Mouse (Mus musculus) embryo, embryonic 9.5 days (tissue): ENCODE data around the gene Kirrel2.

Experiments
- DNase-seq: peaks from one replicate; pipeline ENCODE4 v3.0.0-alpha.2; 2017; ENCODE audit errors: extremely low spot score

Kirrel2 gene

DNA sequence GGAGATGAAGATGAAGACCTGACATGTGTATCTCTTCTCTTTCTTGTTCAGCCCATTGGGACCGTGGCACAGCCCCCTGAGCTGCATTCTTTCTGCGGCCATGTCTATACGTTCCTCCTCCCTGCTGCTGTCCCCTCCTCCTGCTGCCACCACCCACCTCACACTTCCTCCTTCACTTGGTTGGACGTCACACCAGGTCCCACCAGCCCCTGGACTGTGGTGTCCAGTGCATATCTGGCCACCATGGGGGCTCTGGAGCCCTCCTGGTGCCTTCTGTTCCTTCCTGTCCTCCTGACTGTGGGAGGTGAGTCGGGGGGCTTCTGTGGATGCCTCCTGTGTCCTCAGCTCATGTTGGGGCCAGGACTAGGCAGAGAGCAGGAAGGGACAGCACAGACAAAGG is 43.9 kb downstream of the Kirrel2 start, which contains the start of gene Tyrobp:
Gene Tyrobp, plus strand, starts transcription at position 165 of the 400 bp plus-strand sequence.
- no peak for DNase-seq

DNA sequence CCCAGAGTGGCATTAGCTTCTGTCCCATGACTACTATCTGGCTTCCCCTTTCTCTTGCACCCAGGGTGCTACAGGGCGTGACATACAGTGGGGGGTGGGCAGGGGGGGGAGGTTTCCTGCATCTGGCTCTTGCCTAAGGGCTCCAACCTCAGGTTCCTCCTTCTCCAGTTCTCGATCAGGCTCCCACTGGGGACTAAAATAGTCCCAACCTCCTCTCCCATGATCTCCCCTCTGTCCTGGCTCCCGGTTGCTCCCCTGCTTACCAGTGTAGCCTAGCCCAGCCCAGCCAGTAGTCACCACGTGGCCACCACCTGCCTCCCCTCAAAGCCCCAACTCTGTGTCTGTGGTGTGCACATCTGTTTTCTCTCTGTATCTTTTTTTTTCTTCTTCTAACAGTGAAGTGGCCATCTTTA is 44.7 kb downstream of the Kirrel2 start:
- no peak for DNase-seq

DNA sequence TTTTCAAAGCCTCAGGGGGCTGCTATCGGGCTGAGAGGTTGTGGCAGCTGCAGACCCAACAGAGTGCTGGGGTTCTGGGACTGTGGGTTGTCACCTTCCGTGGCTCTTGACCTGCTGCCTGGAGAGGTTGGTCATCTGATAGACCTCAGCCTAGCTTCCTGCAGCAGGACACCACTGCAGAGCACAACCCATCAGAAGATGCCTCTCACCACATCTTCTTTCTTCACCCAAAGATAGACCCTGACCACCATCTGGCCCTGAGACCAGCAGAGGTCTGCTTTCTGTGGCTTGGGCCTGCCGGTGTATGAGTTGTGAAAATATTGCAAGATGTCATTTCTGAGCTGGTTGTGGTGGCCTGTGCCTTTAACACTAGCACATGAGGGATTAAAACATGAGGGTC is 46.5 kb downstream of the Kirrel2 start:
- no peak for DNase-seq

DNA sequence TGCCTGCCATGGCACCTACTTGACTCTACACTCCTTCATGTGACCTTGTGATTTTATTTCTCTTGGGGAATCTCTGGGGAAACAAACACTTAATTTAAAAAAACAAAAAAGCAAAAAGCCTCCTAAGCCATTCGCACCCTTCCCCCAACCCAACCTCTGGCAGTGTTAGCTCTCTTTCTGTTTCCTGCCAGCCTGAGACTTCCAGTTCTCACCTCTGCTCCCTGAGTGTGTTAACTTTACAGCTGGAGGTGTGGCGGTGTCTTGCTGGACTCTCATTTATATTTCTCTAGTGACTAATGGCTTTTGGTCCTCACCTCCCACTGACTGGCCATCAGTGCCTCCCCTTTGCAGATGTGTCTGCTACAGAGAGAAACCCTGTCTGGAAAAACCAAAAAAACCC is 47.7 kb downstream of the Kirrel2 start:
- DNase-seq = no peak

DNA sequence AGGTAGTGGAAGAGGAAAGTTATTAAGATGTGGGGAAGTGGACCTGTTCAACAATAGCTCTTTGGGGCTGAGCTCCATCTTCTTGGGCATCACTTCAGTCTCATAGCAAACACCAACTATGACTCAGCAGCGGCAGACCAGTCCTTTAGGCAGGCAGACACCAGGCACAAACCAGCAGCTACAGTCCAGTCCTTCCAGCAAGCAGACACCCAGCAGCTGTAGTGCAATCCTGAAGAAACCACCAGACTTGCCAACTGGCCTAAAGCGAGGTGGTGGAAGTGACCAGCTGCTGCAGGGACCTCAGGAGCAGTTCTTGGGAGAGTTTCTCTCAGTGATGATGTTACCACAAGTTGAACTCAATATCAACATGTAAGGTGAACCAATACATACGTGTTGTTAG is 48.9 kb downstream of the Kirrel2 start:
- DNase-seq = no peak

DNA sequence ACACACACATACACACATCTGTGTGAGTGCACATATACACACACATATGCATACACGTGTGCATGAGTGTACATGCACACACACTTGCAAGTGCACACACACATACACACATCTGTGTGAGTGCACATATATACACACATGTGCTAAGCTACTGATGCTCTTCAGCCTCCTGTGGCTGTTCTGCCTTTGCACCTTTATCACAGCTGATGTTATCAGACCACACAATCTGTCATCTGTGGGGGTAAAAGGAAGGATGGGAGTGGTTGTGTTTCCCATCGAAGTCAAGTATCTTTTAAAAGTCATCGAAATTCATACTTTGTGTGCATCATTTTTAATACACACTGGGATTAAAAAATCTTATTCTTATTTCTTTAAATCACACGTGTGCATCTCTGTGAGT is 55.1 kb downstream of the Kirrel2 start:
- no peak for DNase-seq

DNA sequence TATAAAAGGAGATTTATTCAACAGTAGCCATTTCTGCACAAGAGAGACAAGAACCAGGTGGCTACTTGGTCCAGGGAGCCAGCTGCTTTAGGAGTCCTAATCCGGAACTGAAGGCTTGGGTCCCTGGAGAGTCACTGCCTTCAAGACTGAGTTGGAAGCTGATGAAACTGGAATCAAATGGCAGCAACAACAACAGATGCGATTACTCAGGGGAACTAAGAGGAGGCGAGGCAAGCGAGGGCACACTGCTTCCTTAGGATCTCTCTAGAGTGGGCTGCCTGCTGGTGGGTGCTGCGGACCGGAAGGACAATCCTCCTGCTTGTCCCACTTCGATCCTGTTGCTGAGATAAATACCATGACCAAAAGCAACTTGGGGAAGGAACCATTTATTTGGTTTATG is 57.8 kb downstream of the Kirrel2 start:
- no peak for DNase-seq
